8 mouse cellular contexts compared by ENCODE assay signal in the genomic region with DNA sequence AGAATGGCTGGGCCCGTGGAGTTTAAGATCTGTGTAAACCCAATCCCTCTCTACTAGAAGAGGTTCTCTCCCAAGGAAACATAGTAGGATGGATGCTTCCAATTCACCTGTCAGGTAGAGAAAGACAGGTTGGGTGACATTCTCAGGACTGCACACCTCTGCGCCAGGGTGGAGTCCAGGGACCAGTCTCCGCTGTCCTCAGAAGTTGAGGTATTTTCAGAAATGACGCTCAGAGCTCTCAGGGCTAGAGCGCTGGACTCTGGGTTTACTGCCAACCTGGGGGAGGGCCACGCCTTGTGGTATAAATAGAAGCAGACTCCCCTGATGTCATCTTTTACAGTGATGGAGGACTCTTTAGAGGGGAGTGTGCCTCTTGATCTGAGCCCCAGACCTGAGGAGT. TPM values are rescaled to one million over a fixed set of nuclear protein-coding genes. Genes with fewer than 3 reads are reported as not detected.
DNase-seq lines count a peak whose midpoint lies in the region; ATAC-seq and TF ChIP-seq lines count a peak whose summit lies in the region.

No protein-coding gene starts in this region.

- TF ChIP-seq POLR2A in embryonic fibroblast, embryonic 13.5 days (IDR thresholded peaks at IDR 0.05; ENCODE audit: low read depth, low read length): no peak
- no peak for TF ChIP-seq POLR2A in small intestine, adult 2 months (IDR thresholded peaks at IDR 0.05; ENCODE audit: low read depth, low read length)

- H3K4me2 ChIP-seq in heart, postnatal 0 days (ENCODE audit: low read depth, low read length): peak overlapping the region; percentile 78
- H3K4me2 ChIP-seq in liver, embryonic 15.5 days: peak overlapping the region; percentile 84

- H3K9ac ChIP-seq in heart, postnatal 0 days (replicated peaks; ENCODE audit: low read depth, low read length): peak overlapping the region; percentile 62
- H3K9ac ChIP-seq in liver, embryonic 15.5 days: no peak overlapping the region

- no peak for TF ChIP-seq EP300 in heart, postnatal 0 days (IDR thresholded peaks at IDR 0.05; ENCODE audit: low read depth)

- H3K4me3 ChIP-seq in embryonic fibroblast, embryonic 13.5 days (ENCODE audit: insufficient read depth, low read length): no peak overlapping the region
- H3K4me3 ChIP-seq in heart, postnatal 0 days (ENCODE audit: low read depth, low read length): peak overlapping the region; percentile 55
- H3K4me3 ChIP-seq in liver, embryonic 15.5 days (replicated peaks): no peak overlapping the region; the same call in 1 of the 2 replicates
- no peak overlapping the region for H3K4me3 ChIP-seq in small intestine, adult 2 months (ENCODE audit: low read depth, low read length)

- DNase-seq in NIH3T3 (ENCODE audit: low read depth): peak; percentile 36
- peak; percentile 94 for DNase-seq in heart, postnatal 0 days (ENCODE audit: low spot score)
- DNase-seq in adrenal gland, postnatal 36 days: no peak
- DNase-seq in layer of hippocampus, adult 18-20 months (ENCODE audit: low spot score in 2 of 2): no peak

- H3K36me3 ChIP-seq in heart, postnatal 0 days (replicated peaks; ENCODE audit: control insufficient read depth, insufficient read depth, low read length): peaks cover 5% of the 10 kb centered on the region; the same call in 1 of the 2 replicates
- 0 out of 2 replicates have a peak, but pooled peaks cover 4% of the 10 kb centered on the region for H3K36me3 ChIP-seq in liver, embryonic 15.5 days (replicated peaks)
- no peaks in the 10 kb centered on the region for H3K36me3 ChIP-seq in small intestine, adult 2 months (ENCODE audit: control insufficient read depth, insufficient read depth, low read length)

- H3K4me1 ChIP-seq in embryonic fibroblast, embryonic 13.5 days (ENCODE audit: control insufficient read depth, insufficient read depth, low read length): no peaks in the 10 kb centered on the region
- H3K4me1 ChIP-seq in heart, postnatal 0 days (ENCODE audit: control insufficient read depth, insufficient read depth): peaks cover 34% of the 10 kb centered on the region
- H3K4me1 ChIP-seq in liver, embryonic 15.5 days (replicated peaks): peaks cover 35% of the 10 kb centered on the region
- H3K4me1 ChIP-seq in small intestine, adult 2 months (ENCODE audit: control insufficient read depth, insufficient read depth, insufficient read length, low read length): peaks cover 16% of the 10 kb centered on the region; the same call in 1 of the 2 replicates

- 13% methylated on average over 6 of the region's 6 CpGs for WGBS in heart, postnatal 0 days
- 31% methylated on average over 6 of the region's 6 CpGs for WGBS in liver, embryonic 15.5 days (ENCODE audit: insufficient replicate concordance)
- 44% methylated on average over 6 of the region's 6 CpGs for WGBS in small intestine, adult 2 months

- H3K9me3 ChIP-seq in heart, postnatal 0 days (replicated peaks; ENCODE audit: control insufficient read depth, low read length): no peaks in the 10 kb centered on the region
- no peaks in the 10 kb centered on the region for H3K9me3 ChIP-seq in liver, embryonic 15.5 days (replicated peaks)

- ATAC-seq in heart, postnatal 0 days (ENCODE audit: insufficient read depth, low read depth): peak; percentile 70
- ATAC-seq in liver, embryonic 15.5 days (ENCODE audit: insufficient read depth): no peak
- ATAC-seq in monocyte, adult 5-6 weeks (replicated peaks; ENCODE audit: insufficient number of reproducible peaks, low FRiP score, low TSS enrichment, poor library complexity, severe bottlenecking): no peak

- peak overlapping the region; percentile 62; the same call in 1 of the 2 replicates for H3K27ac ChIP-seq in embryonic fibroblast, embryonic 13.5 days (ENCODE audit: insufficient read depth, low read length)
- H3K27ac ChIP-seq in heart, postnatal 0 days (ENCODE audit: low read depth): peak overlapping the region; percentile 99
- peak overlapping the region; percentile 63 for H3K27ac ChIP-seq in liver, embryonic 15.5 days (replicated peaks)
- peak overlapping the region; percentile 77; the same call in 1 of the 2 replicates for H3K27ac ChIP-seq in small intestine, adult 2 months (ENCODE audit: insufficient read depth, low read depth, low read length)

- no peaks in the 10 kb centered on the region for H3K27me3 ChIP-seq in heart, postnatal 0 days (ENCODE audit: control insufficient read depth, insufficient read depth, low read length)
- H3K27me3 ChIP-seq in liver, embryonic 15.5 days: peaks cover 16% of the 10 kb centered on the region; the same call in 1 of the 2 replicates
- H3K27me3 ChIP-seq in small intestine, adult 2 months (ENCODE audit: control insufficient read depth, insufficient read depth, low read length): no peaks in the 10 kb centered on the region

- TF ChIP-seq CTCF in embryonic fibroblast, embryonic 13.5 days (IDR thresholded peaks at IDR 0.05; ENCODE audit: borderline replicate concordance, insufficient read depth, low read length): no peak
- TF ChIP-seq CTCF in heart, postnatal 0 days (IDR thresholded peaks at IDR 0.05; ENCODE audit: low read depth): no peak
- no peak for TF ChIP-seq CTCF in small intestine, adult 2 months (IDR thresholded peaks at IDR 0.05; ENCODE audit: extremely low read depth, insufficient read length, insufficient replicate concordance, low read depth, low read length)

RNA-seq across cellular contexts. Expression of a gene that starts 0.6 kb away (rescaled TPM):
- 26.9 and 30.1 TPM in 2 replicates for polyA plus RNA-seq in embryonic fibroblast, embryonic 13.5 days (2011; ENCODE audit: insufficient read length, low read depth, missing spikeins)
- total RNA-seq in heart, postnatal 0 days (2014; rRNA removed; ENCODE audit: low replicate concordance): 26.1 and 71.6 TPM in 2 replicates
- polyA plus RNA-seq in heart, postnatal 0 days (2015; fragmentation: Nextera tagmentation; extraction: Ambion mirVana): 20.1 and 21.6 TPM in 2 replicates
- polyA plus RNA-seq in liver, embryonic 15.5 days (2015; fragmentation: Nextera tagmentation; extraction: Ambion mirVana): 8.4 and 8.7 TPM in 2 replicates
- 9.2 and 15.0 TPM in 2 replicates for polyA plus RNA-seq in small intestine, adult 2 months (2012; rRNA removed)
- total RNA-seq in adrenal gland, postnatal 36 days (2021): 10 to 100 TPM; 12.9 to 14.7 TPM
- total RNA-seq in monocyte, adult 5-6 weeks (2017): 22.0 to 45.7 TPM (median 31.4 TPM) in 3 replicates
- total RNA-seq in layer of hippocampus, adult 18-20 months (2021): 10 to 100 TPM; 21.0 to 22.8 TPM

RNA-seq across cellular contexts. Expression of a gene that starts 41.6 kb away (rescaled TPM):
- polyA plus RNA-seq in embryonic fibroblast, embryonic 13.5 days (2011; ENCODE audit: insufficient read length, low read depth, missing spikeins): 60.9 and 65.6 TPM in 2 replicates
- total RNA-seq in heart, postnatal 0 days (2014; rRNA removed; ENCODE audit: low replicate concordance): 45.8 and 59.5 TPM in 2 replicates
- 14.2 and 17.7 TPM in 2 replicates for polyA plus RNA-seq in heart, postnatal 0 days (2015; fragmentation: Nextera tagmentation; extraction: Ambion mirVana)
- polyA plus RNA-seq in liver, embryonic 15.5 days (2015; fragmentation: Nextera tagmentation; extraction: Ambion mirVana): 5.4 and 6.5 TPM in 2 replicates
- 2.0 and 3.5 TPM in 2 replicates for polyA plus RNA-seq in small intestine, adult 2 months (2012; rRNA removed)
- 10 to 100 TPM; 38.1 to 46.8 TPM for total RNA-seq in adrenal gland, postnatal 36 days (2021)
- 258 to 355 TPM (median 327 TPM) in 3 replicates for total RNA-seq in monocyte, adult 5-6 weeks (2017)
- 10 to 100 TPM; 64.4 to 64.7 TPM for total RNA-seq in layer of hippocampus, adult 18-20 months (2021)

Comparison
In these comparisons a context has a peak if more than half of its experiments do, and no peak if none do; other contexts are left out.
1. DNase-seq: peak in NIH3T3 (single experiment) and heart, postnatal 0 days (single experiment); none in adrenal gland, postnatal 36 days (0 of 2) and layer of hippocampus, adult 18-20 months (0 of 2).
2. Peak in every context shown above with its lines, with median percentiles within 50 percentile points of each other: H3K27ac ChIP-seq.